Mouse (Mus musculus) CH12.LX (cell line): ENCODE measurements around the gene Ubap1.

Source experiments
- CHD1 ChIP-seq: IDR thresholded peaks from 2 replicates; pipeline ENCODE4 v1.6.1; 2012; ENCODE audit warnings: low read depth, low read length, improper control_type of control experiment, inconsistent platforms
- CTCF ChIP-seq, 2 experiments: IDR thresholded peaks in 1 of 2; conservative IDR thresholded peaks in 1 of 2; 2 replicates each; pipeline ENCODE4 v1.5.1; 2011 to 2012; ENCODE audit warnings: low read depth in 2 of 2, low read length in 2 of 2, improper control_type of control experiment in 1 of 2, inconsistent platforms in 1 of 2, mild to moderate bottlenecking in 1 of 2, moderate library complexity in 1 of 2
- MAFK ChIP-seq: IDR thresholded peaks from 2 replicates; pipeline ENCODE4 v1.6.1; 2011; ENCODE audit warnings: low read length, improper control_type of control experiment; ENCODE audit not compliant: insufficient replicate concordance
- MAZ ChIP-seq: IDR thresholded peaks from 2 replicates; pipeline ENCODE4 v1.6.1; 2012; ENCODE audit warnings: low read depth, mild to moderate bottlenecking, inconsistent platforms, low read length, improper control_type of control experiment, moderate library complexity
- MEF2A ChIP-seq: IDR thresholded peaks from 2 replicates; pipeline ENCODE4 v1.6.1; 2014; ENCODE audit warnings: low read depth, mild to moderate bottlenecking, inconsistent platforms, low read length, improper control_type of control experiment, borderline replicate concordance
- MYC ChIP-seq: IDR thresholded peaks from 2 replicates; pipeline ENCODE4 v1.6.1; 2011; ENCODE audit warnings: low read depth, mild to moderate bottlenecking, improper control_type of control experiment, low read length
- PAX5 ChIP-seq: IDR thresholded peaks from 2 replicates; pipeline ENCODE4 v1.6.1; 2012; ENCODE audit warnings: low read length, inconsistent platforms, mixed read lengths
- POLR2A ChIP-seq: IDR thresholded peaks from 2 replicates; pipeline ENCODE4 v1.6.1; 2011; ENCODE audit warnings: low read depth, mild to moderate bottlenecking, improper control_type of control experiment, low read length
- USF1 ChIP-seq: IDR thresholded peaks from 2 replicates; pipeline ENCODE4 v1.6.1; 2014; ENCODE audit warnings: low read depth, mild to moderate bottlenecking, inconsistent platforms, low read length, improper control_type of control experiment
- ZKSCAN1 ChIP-seq: IDR thresholded peaks from 2 replicates; pipeline ENCODE4 v1.6.1; 2012; ENCODE audit warnings: low read depth, inconsistent platforms, low read length, improper control_type of control experiment, borderline replicate concordance

GRCm38 (mm10) chr4:41320971-41321370 is 27.8 kb upstream of the Ubap1 start:
- TF ChIP-seq CHD1 (no peak), USF1 (no peak), POLR2A (no peak), ZKSCAN1 (no peak), CTCF (conservative IDR thresholded peaks at IDR 0.05 in 1 of 2, IDR thresholded peaks at IDR 0.05 in 1 of 2; ENCODE audit: low read depth in 2 of 2, low read length in 2 of 2) (no peak), PAX5 (no peak), MYC (no peak), MAZ (no peak), MEF2A (no peak), MAFK (no peak)
